Mouse (Mus musculus) bone marrow, adult 2 months (tissue): ENCODE results near the gene Mrps26. TPM values are rescaled to one million over a fixed set of nuclear protein-coding genes. Genes with fewer than 3 reads are reported as not detected.

Experiments
- H3K27ac ChIP-seq: fragments of 200-500 bp; 2 replicates; pipeline ENCODE4 v1.5.1; 2012; ENCODE audit warnings: low read depth, mild to moderate bottlenecking, control low read depth, inconsistent platforms, low read length; ENCODE audit not compliant: control insufficient read depth, poor library complexity, insufficient read depth
- H3K4me1 ChIP-seq: fragments of 200-500 bp; 2 replicates; pipeline ENCODE4 v1.6.1; 2011; ENCODE audit warnings: low read length; ENCODE audit not compliant: control insufficient read depth, insufficient read depth
- H3K4me3 ChIP-seq: fragments of 200-500 bp; replicated peaks from 2 replicates; pipeline ENCODE3; 2011; ENCODE audit warnings: mild to moderate bottlenecking, low read depth, low read length, control low read depth; ENCODE audit not compliant: control insufficient read depth
- CTCF ChIP-seq: fragments of 200-500 bp; IDR thresholded peaks from 2 replicates; pipeline ENCODE4 v1.5.1; 2011; ENCODE audit warnings: low read length, control low read depth; ENCODE audit not compliant: control insufficient read depth, insufficient read depth
- POLR2A ChIP-seq: fragments of 200-500 bp; IDR thresholded peaks from 2 replicates; pipeline ENCODE4 v1.6.1; 2011; ENCODE audit warnings: low read depth, mild to moderate bottlenecking, control low read depth, low read length, borderline replicate concordance; ENCODE audit not compliant: control insufficient read depth
- WGBS: fragments of 180-500 bp; shearing (Covaris S2); methylation state at CpG from one replicate; pipeline ENCODE4 v1.1.7; 2018; 5-methylcytosine and 5-hydroxymethylcytosine counted together
- polyA plus RNA-seq: library from polyadenylated mRNA; stranded (reverse); fragments of >200 nt; gene quantifications from 2 replicates; pipeline ENCODE4 v1.2.4, GENCODE M21; 2011; ENCODE audit warnings: low replicate concordance; ENCODE audit not compliant: missing spikeins, insufficient read depth, insufficient read length

Gene Mrps26
- polyA plus RNA-seq, 1 experiment = 57.4 TPM

DNA sequence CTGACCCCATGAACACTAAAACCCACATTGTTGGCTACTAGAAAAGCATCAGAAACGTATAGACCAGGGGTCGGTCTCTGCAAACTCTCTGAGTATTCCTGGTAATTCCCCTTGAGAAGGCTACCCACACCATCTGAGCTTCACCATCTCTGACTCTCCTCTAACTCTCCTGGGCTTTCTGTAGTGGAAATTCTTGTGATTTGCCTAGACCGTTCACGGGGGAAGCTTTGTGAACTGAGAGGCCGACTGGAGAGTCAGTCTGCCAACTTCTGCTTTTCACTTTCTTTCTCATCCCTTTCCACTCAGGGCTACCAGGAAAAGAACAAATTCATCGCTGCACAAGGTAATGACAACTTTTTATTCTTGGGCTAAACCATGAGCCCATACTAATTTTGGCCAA lies 28.5 kb upstream of the Mrps26 start:
- 56% methylated on average over 6 of the region's 6 CpGs for WGBS
- Histone ChIP-seq H3K27ac (no peak overlapping the region), H3K4me3 (no peak overlapping the region), H3K4me1 (peaks cover 5% of the 10 kb centered on the region)
- TF ChIP-seq CTCF (no peak), POLR2A (no peak)

DNA sequence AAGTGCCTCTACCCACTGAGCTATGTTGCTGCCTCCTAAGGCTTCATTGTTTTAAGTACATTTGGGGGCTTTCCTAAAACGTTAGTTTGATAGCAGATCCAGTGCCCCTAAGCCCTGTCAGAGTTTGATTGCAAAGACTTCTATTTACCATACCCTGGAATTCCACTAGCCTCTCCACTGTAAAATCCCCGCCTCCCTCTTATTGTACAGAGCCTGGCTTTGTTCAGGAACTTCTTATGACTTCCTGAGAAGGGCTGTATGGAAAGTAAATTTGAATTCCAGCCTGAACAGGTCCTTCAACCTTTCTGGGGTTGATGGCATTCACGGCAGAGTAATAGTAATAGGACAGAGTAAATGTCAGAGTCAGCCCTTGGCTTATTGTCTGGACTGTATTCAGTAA lies 26.7 kb upstream of the Mrps26 start:
- no peak overlapping the region for H3K4me3 ChIP-seq
- TF ChIP-seq CTCF (no peak), POLR2A (no peak)
- no peak overlapping the region for H3K27ac ChIP-seq
- WGBS = 90% methylated on average over 3 of the region's 3 CpGs
- H3K4me1 ChIP-seq = peaks cover 10% of the 10 kb centered on the region

DNA sequence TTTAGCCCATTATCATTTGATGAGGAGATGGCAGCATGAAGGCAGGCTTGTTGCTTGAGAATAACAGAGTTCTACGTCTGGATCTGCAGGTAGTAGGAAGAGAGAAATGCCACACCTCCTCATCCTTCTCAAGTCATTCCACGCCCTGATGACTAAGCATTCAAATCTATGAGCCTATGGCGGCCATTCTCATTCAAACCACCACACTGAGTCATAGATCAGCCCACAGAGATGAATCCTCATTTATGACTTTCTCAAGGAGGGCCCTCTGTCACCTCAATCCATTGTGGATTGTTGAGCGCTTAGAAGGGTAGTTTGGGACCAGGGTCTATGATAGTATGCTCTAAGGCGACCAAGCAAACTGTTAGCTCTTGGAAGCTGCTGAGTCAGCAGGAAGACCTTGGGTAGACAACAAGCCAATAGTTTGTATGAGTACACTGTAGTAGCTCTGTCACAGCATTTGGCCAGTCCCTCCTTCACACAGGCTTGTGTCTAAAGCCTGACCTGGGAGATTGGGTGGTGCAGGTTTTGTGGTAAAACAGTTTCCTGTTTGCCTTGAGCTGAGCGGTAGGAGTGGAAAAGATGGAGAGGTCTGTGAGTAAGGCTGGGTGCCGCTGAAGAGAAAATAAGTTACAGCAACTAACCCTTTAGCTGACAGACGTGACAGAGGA lies 24.5 kb upstream of the Mrps26 start:
- Histone ChIP-seq H3K4me1 (peaks cover 10% of the 10 kb centered on the region), H3K27ac (peak overlapping the region; percentile 54; the same call in 1 of the 2 replicates), H3K4me3 (no peak overlapping the region)
- WGBS = 50% methylated on average over 8 of the region's 8 CpGs
- TF ChIP-seq POLR2A (no peak), CTCF (no peak)

DNA sequence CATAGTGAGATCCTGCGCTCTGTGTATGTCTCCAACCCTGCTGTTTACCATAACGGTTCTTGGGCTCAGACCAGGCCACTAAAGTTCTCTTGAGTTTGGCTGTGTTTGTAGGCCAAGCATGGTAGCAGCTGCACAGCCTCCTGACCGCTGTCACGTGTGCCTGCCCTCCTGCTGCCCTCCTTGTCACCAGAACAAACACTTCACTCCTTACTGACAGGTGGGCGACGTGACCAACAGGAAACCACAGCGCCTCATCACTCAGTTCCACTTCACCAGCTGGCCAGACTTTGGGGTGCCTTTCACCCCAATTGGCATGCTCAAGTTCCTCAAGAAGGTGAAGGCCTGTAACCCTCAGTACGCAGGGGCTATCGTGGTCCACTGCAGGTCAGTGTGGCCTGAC lies 23.3 kb upstream of the Mrps26 start:
- H3K4me3 ChIP-seq = no peak overlapping the region
- H3K4me1 ChIP-seq = peaks cover 10% of the 10 kb centered on the region
- H3K27ac ChIP-seq = peak overlapping the region; percentile 54
- WGBS = 29% methylated on average over 9 of the region's 9 CpGs
- no peak for TF ChIP-seq POLR2A
- no peak for TF ChIP-seq CTCF

DNA sequence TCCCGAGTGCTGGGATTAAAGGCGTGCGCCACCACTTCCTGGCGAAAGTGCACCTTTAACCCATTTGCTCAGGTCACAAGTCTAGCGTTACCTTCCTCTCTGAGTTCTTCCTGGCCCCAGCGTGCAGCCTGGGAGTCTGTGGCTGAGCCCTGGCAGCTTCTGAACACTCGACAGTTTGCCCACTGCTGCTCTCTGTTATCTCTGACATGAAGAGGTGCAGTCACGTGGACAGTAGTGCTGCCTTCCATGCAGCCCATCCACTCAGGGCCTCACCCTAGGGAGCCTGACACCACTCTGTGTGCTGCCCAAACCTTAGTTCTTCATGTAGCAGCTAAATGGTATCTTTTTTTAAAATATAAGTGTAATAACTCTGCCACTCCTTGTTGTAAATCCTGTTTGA lies 16.6 kb upstream of the Mrps26 start:
- WGBS = 68% methylated on average over 8 of the region's 8 CpGs
- Histone ChIP-seq H3K4me1 (no peaks in the 10 kb centered on the region), H3K4me3 (no peak overlapping the region), H3K27ac (no peak overlapping the region)
- TF ChIP-seq POLR2A = no peak
- no peak for TF ChIP-seq CTCF

DNA sequence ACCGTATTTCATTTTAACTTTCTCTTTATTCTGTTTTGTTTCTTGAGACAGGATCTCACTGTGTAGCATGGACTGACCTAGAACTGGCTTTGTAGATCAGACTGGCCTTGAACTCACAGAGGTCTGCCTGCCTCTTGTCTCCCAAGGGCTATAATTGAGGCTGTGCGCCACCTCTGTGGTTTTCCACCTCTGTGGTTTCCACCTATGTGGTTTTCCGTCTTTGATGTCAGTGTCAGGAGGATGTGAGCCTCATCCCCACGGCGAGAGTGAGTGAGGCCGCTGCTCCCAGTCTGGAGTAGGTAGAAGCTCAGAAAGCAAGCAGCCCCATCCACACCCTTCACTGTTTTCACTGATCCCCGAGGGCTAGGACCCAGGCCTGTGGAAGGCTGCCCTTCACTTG lies 8.7 kb upstream of the Mrps26 start:
- no peak overlapping the region for H3K27ac ChIP-seq
- WGBS = 75% methylated on average over 7 of the region's 7 CpGs
- H3K4me3 ChIP-seq = no peak overlapping the region
- TF ChIP-seq POLR2A (no peak), CTCF (no peak)
- H3K4me1 ChIP-seq = no peaks in the 10 kb centered on the region

DNA sequence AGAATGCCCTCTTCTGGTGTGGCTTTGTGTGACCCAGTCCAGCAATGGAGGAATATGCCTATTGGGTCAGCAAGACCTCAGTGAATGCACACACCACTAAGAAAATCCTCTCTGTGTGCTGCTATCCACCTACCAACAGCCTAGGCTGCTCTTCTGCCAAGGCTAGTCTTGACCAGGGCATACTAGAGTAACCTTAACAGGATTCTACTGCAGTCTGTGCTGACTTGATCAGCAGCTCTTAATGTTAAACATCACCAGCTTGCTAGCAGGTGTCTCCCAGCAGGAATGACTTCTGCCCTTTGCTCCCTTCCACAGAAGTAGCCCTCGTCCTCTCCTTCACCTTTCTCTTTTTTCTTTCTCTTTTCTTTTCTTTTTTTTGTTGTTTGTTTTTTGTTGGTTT lies 7.2 kb upstream of the Mrps26 start:
- TF ChIP-seq CTCF = no peak
- TF ChIP-seq POLR2A = no peak
- no peaks in the 10 kb centered on the region for H3K4me1 ChIP-seq
- WGBS = 83% methylated on average over 1 of the region's 1 CpGs
- H3K4me3 ChIP-seq = no peak overlapping the region
- H3K27ac ChIP-seq = no peak overlapping the region

DNA sequence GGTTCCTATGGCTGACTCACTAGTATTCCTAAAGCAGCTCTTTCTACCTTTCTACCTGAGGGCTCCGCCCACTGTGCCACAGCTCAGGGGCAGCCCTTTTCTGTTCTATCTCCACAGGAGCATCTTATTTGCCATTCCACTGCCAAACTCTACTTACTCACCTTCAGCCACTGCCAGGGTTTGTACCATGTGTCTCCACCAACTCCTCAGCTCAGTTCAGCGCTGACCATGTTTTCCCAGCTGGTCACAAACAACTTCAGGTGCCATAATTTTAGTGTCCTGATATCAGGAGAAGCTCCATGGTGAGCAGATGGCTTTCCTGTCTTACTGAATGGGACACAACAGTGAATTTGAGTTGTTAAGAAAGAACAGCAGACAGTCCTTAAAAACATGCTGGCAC lies 6.1 kb upstream of the Mrps26 start:
- TF ChIP-seq CTCF = no peak
- TF ChIP-seq POLR2A = no peak
- Histone ChIP-seq H3K4me1 (no peaks in the 10 kb centered on the region), H3K27ac (no peak overlapping the region), H3K4me3 (no peak overlapping the region)
- 94% methylated on average over 2 of the region's 2 CpGs for WGBS

DNA sequence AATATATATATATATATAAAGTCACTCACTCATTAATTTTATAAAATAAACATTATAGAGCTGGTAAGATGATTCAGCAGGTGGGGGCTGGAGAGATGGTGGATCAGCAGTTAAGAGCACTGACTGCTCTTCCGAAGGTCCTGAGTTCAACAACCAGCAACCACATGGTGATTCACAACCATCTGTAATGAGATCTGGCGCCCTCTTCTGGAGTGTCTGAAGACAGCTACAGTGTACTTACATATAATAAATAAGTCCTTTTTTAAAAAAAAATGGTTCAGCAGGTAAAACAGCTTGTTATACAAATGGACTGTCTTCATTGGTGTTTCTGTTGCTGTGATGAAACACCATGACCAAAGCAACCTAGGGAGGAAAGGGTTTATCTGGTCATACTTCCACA lies 5.5 kb upstream of the Mrps26 start:
- no peak for TF ChIP-seq POLR2A
- TF ChIP-seq CTCF = no peak
- no peaks in the 10 kb centered on the region for H3K4me1 ChIP-seq
- WGBS = 57% methylated on average over 2 of the region's 2 CpGs
- no peak overlapping the region for H3K4me3 ChIP-seq
- H3K27ac ChIP-seq = no peak overlapping the region
